Mouse (Mus musculus) CH12.LX (cell line): Measurements from ENCODE around the gene Mpzl2. TPM values are rescaled to one million over a fixed set of nuclear protein-coding genes. Genes with fewer than 3 reads are reported as not detected.

Experiments used
- DNase-seq: peaks from one replicate; pipeline ENCODE4 v3.0.0-alpha.2; 2013; ENCODE audit errors: extremely low read depth
- H3K27ac ChIP-seq: 2 replicates; pipeline ENCODE4 v1.5.1; 2012; ENCODE audit warnings: low read depth, mild to moderate bottlenecking, control low read depth, moderate library complexity; ENCODE audit not compliant: insufficient read depth
- H3K27me3 ChIP-seq: replicated peaks from 2 replicates; pipeline ENCODE3; 2012; ENCODE audit warnings: inconsistent platforms
- H3K36me3 ChIP-seq, 2 experiments: replicated peaks in 1 of 2; 2 replicates each; pipeline versions ENCODE3 to v1.6.1; 2012; ENCODE audit warnings: inconsistent platforms in 1 of 2, low read length in 1 of 2, mild to moderate bottlenecking in 1 of 2, mixed read lengths in 1 of 2, moderate library complexity in 1 of 2; ENCODE audit not compliant: control insufficient read depth in 1 of 2, insufficient read depth in 1 of 2
- H3K4me1 ChIP-seq, 2 experiments: 2 replicates each; pipeline ENCODE4 v1.6.1; 2012; ENCODE audit warnings: inconsistent platforms in 1 of 2, moderate library complexity in 1 of 2; ENCODE audit not compliant: insufficient read depth in 2 of 2, control insufficient read depth in 1 of 2
- H3K4me2 ChIP-seq: 2 replicates; pipeline ENCODE4 v1.6.1; 2012; ENCODE audit warnings: low read depth, mild to moderate bottlenecking, control low read depth; ENCODE audit not compliant: poor library complexity, insufficient read depth, severe bottlenecking
- H3K4me3 ChIP-seq, 3 experiments: fragments of 150-350 bp in 1 of 3; sonication (generic) in 1 of 3; replicated peaks in 1 of 3; 2 replicates each; pipeline versions ENCODE3 to v1.5.1; 2011 to 2012; ENCODE audit warnings: low read depth in 2 of 3, low read length in 2 of 3, mild to moderate bottlenecking in 2 of 3, moderate library complexity in 2 of 3, control low read depth in 1 of 3, improper control_type of control experiment in 1 of 3, inconsistent platforms in 1 of 3, mixed read lengths in 1 of 3; ENCODE audit not compliant: poor library complexity in 1 of 3
- H3K79me2 ChIP-seq: replicated peaks from 2 replicates; pipeline ENCODE4 v1.6.1; 2012; ENCODE audit warnings: mild to moderate bottlenecking, moderate library complexity; ENCODE audit not compliant: control insufficient read depth, poor library complexity, insufficient read depth, severe bottlenecking; ENCODE audit errors: extremely low read depth
- H3K9ac ChIP-seq: 2 replicates; pipeline ENCODE4 v1.6.1; 2012; ENCODE audit warnings: low read depth, mild to moderate bottlenecking, control low read depth, moderate library complexity; ENCODE audit not compliant: insufficient read depth
- H3K9me3 ChIP-seq: replicated peaks from 2 replicates; pipeline ENCODE3; 2012; ENCODE audit warnings: low read length, inconsistent platforms, mixed read lengths
- BHLHE40 ChIP-seq: IDR thresholded peaks from 2 replicates; pipeline ENCODE4 v1.6.1; 2011; ENCODE audit warnings: mild to moderate bottlenecking, low read depth, low read length, improper control_type of control experiment
- CHD1 ChIP-seq: IDR thresholded peaks from 2 replicates; pipeline ENCODE4 v1.6.1; 2012; ENCODE audit warnings: low read depth, low read length, improper control_type of control experiment, inconsistent platforms
- ETS1 ChIP-seq: conservative IDR thresholded peaks from 2 replicates; pipeline ENCODE4 v1.6.1; 2012; ENCODE audit warnings: low read depth, mild to moderate bottlenecking, inconsistent platforms, low read length, improper control_type of control experiment, moderate library complexity
- GABPA ChIP-seq: IDR thresholded peaks from 2 replicates; pipeline ENCODE4 v1.6.1; 2012; ENCODE audit warnings: low read depth, low read length, improper control_type of control experiment, inconsistent platforms; ENCODE audit not compliant: insufficient replicate concordance
- HCFC1 ChIP-seq: IDR thresholded peaks from 2 replicates; pipeline ENCODE4 v1.6.1; 2012; ENCODE audit warnings: low read depth, mild to moderate bottlenecking, inconsistent platforms, low read length, improper control_type of control experiment
- JUND ChIP-seq: conservative IDR thresholded peaks from 2 replicates; pipeline ENCODE4 v1.6.1; 2011; ENCODE audit warnings: low read depth, low read length, improper control_type of control experiment
- KAT2A ChIP-seq: IDR thresholded peaks from 2 replicates; pipeline ENCODE4 v1.6.1; 2012; ENCODE audit warnings: low read length, improper control_type of control experiment, inconsistent platforms; ENCODE audit not compliant: insufficient replicate concordance
- MAZ ChIP-seq: IDR thresholded peaks from 2 replicates; pipeline ENCODE4 v1.6.1; 2012; ENCODE audit warnings: low read depth, mild to moderate bottlenecking, inconsistent platforms, low read length, improper control_type of control experiment, moderate library complexity
- MXI1 ChIP-seq: IDR thresholded peaks from 2 replicates; pipeline ENCODE4 v1.6.1; 2011; ENCODE audit warnings: mild to moderate bottlenecking, low read depth, low read length, improper control_type of control experiment
- NELFE ChIP-seq: IDR thresholded peaks from 2 replicates; pipeline ENCODE4 v1.6.1; 2011; ENCODE audit warnings: low read depth, low read length, improper control_type of control experiment
- NRF1 ChIP-seq: IDR thresholded peaks from 2 replicates; pipeline ENCODE4 v1.6.1; 2014; ENCODE audit warnings: low read depth, mild to moderate bottlenecking, inconsistent platforms, low read length, improper control_type of control experiment, moderate library complexity
- POLR2A ChIP-seq: IDR thresholded peaks from 2 replicates; pipeline ENCODE4 v1.6.1; 2011; ENCODE audit warnings: low read depth, mild to moderate bottlenecking, improper control_type of control experiment, low read length
- RCOR1 ChIP-seq: conservative IDR thresholded peaks from 2 replicates; pipeline ENCODE4 v1.6.1; 2012; ENCODE audit warnings: low read depth, mild to moderate bottlenecking, inconsistent platforms, low read length, improper control_type of control experiment
- SIN3A ChIP-seq: IDR thresholded peaks from 2 replicates; pipeline ENCODE4 v1.6.1; 2012; ENCODE audit warnings: low read length, improper control_type of control experiment, inconsistent platforms
- SMC3 ChIP-seq: IDR thresholded peaks from 2 replicates; pipeline ENCODE4 v1.6.1; 2011; ENCODE audit warnings: low read depth, low read length, improper control_type of control experiment
- TCF12 ChIP-seq: IDR thresholded peaks from 2 replicates; pipeline ENCODE4 v1.6.1; 2014; ENCODE audit warnings: low read depth, mild to moderate bottlenecking, inconsistent platforms, low read length, improper control_type of control experiment
- USF1 ChIP-seq: IDR thresholded peaks from 2 replicates; pipeline ENCODE4 v1.6.1; 2014; ENCODE audit warnings: low read depth, mild to moderate bottlenecking, inconsistent platforms, low read length, improper control_type of control experiment
- USF2 ChIP-seq: conservative IDR thresholded peaks from 2 replicates; pipeline ENCODE4 v1.6.1; 2011; ENCODE audit warnings: low read depth, low read length, improper control_type of control experiment
- ZC3H11A ChIP-seq: IDR thresholded peaks from 2 replicates; pipeline ENCODE4 v1.6.1; 2012; ENCODE audit warnings: low read depth, mild to moderate bottlenecking, inconsistent platforms, low read length, improper control_type of control experiment
- ZKSCAN1 ChIP-seq: IDR thresholded peaks from 2 replicates; pipeline ENCODE4 v1.6.1; 2012; ENCODE audit warnings: low read depth, inconsistent platforms, low read length, improper control_type of control experiment, borderline replicate concordance
- ZMIZ1 ChIP-seq: IDR thresholded peaks from 2 replicates; pipeline ENCODE4 v1.6.1; 2012; ENCODE audit warnings: low read depth, mild to moderate bottlenecking, inconsistent platforms, low read length, improper control_type of control experiment
- ZNF384 ChIP-seq: IDR thresholded peaks from 2 replicates; pipeline ENCODE4 v1.6.1; 2012; ENCODE audit warnings: low read depth, low read length, improper control_type of control experiment, inconsistent platforms
- dilution Hi-C: fragments of 300-500 bp; cut with MboI; formaldehyde crosslinking; loops from 2 replicates; pipeline ENCODE4 v1.14.3; 2020; ENCODE audit warnings: low sequenced_read_pairs; ENCODE audit not compliant: extremely low pct_unique_long_range_greater_than_20kb, extremely low pct_ligation_motif_present
- in situ Hi-C: fragments of 300-500 bp; cut with MboI; formaldehyde crosslinking; loops from 3 replicates; pipeline ENCODE4 v1.14.3; 2019; ENCODE audit warnings: low sequenced_read_pairs, low pct_ligation_motif_present, low pct_unique_long_range_greater_than_20kb, mixed read lengths
- polyA plus RNA-seq: library from polyadenylated mRNA; unstranded; fragments of >175 nt; gene quantifications from 2 replicates; pipeline ENCODE4 v1.2.1, GENCODE M21; 2012; ENCODE audit warnings: low read depth; ENCODE audit not compliant: insufficient read length
- total RNA-seq, 2 experiments: library from RNA; depleted of rRNA; stranded (reverse); fragments of 300-350 nt in 1 of 2; fragments of >200 nt in 1 of 2; gene quantifications; 2 replicates each; pipeline ENCODE4 v1.2.3; 2012 to 2014

Mpzl2 gene
- total and polyA plus RNA-seq, 3 experiments = 0.27 to 0.36 (median 0.30) TPM

DNA sequence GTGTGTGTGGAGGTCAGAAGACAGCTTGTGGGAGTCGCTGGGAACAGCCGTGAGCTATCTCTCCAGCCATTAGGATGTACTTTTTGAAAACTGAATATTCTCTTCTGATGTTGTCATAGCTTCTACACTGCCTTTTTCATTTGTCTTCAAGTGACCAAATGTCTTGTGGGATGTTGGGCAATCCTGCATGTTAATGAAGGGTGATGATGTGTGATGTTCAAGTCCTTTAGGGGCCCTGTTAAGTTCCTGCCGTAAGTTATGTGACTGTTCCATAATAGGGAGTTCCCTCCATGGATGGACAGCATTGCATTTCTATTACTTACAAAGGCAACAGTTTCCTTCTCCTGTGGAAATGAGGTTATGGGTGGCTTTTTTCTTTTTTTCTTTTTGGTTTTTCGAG lies 27.1 kb downstream of the Mpzl2 start:
- no peak overlapping the region for H3K27ac ChIP-seq
- 0 out of 4 replicates have a peak, but pooled peaks cover 0 to 2% of the 10 kb centered on the region in 2 experiments for H3K4me1 ChIP-seq
- no peaks in the 10 kb centered on the region for H3K9me3 ChIP-seq
- no peak for DNase-seq
- no peak overlapping the region for H3K4me3 ChIP-seq
- in situ Hi-C loops (no loop called here), dilution Hi-C loops (no loop called here)
- peaks cover 0 to 20% of the 10 kb centered on the region in 2 experiments for H3K36me3 ChIP-seq
- no peak overlapping the region for H3K4me2 ChIP-seq
- H3K9ac ChIP-seq = no peak overlapping the region
- no peaks in the 10 kb centered on the region for H3K27me3 ChIP-seq
- no peaks in the 10 kb centered on the region for H3K79me2 ChIP-seq
- TF ChIP-seq HCFC1 (no peak), NRF1 (no peak), ZKSCAN1 (no peak), RCOR1 (no peak), BHLHE40 (no peak), SMC3 (no peak), USF1 (no peak), KAT2A (no peak), JUND (no peak), MAZ (no peak), ETS1 (no peak), ZMIZ1 (no peak), MXI1 (no peak), TCF12 (no peak)

DNA sequence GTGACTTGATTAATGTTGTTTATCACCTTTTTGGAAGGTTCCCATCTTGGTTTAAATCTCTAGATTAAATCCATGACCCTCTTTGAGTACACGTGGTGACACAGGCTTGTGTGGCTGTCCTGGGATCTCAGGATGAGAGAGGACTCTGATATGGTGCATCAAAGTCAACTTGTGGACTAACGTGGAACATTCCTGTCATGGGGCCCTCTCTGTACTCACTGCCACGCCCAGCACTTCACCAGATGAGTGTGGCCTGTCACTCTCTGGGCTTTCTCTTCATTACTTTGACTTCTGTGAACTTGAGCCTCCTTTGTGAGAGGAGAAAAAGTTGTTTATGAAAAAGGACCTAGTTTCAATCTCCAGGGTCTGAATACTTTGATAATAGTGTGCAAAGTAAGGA lies 32.2 kb downstream of the Mpzl2 start:
- H3K27ac ChIP-seq = no peak overlapping the region
- TF ChIP-seq MXI1 (no peak), USF1 (no peak), CHD1 (no peak), ZKSCAN1 (no peak), ZC3H11A (no peak), MAZ (no peak), NRF1 (no peak), KAT2A (no peak), GABPA (no peak), POLR2A (no peak), USF2 (no peak), SIN3A (no peak), ZNF384 (no peak), TCF12 (no peak), NELFE (no peak)
- H3K27me3 ChIP-seq = no peaks in the 10 kb centered on the region
- no peak overlapping the region for H3K4me2 ChIP-seq
- H3K4me3 ChIP-seq = no peak overlapping the region
- dilution Hi-C loops = no loop called here
- DNase-seq = no peak
- H3K9ac ChIP-seq = no peak overlapping the region
- in situ Hi-C loops = no loop called here
- no peaks in the 10 kb centered on the region for H3K79me2 ChIP-seq
- peaks cover 0 to 13% of the 10 kb centered on the region in 2 experiments for H3K36me3 ChIP-seq
- no peaks in the 10 kb centered on the region for H3K9me3 ChIP-seq
- no peaks in the 10 kb centered on the region for H3K4me1 ChIP-seq
